Mouse (Mus musculus): ENCODE measurements around the gene Slc25a19. TPM values are rescaled to one million over a fixed set of nuclear protein-coding genes. Genes with fewer than 3 reads are reported as not detected.
A peak's percentile ranks its signal among the peaks of the same experiment; 100 is the strongest.

The Slc25a19 gene
- polyA plus RNA-seq, 1 experiment: 23.0 TPM

DNA sequence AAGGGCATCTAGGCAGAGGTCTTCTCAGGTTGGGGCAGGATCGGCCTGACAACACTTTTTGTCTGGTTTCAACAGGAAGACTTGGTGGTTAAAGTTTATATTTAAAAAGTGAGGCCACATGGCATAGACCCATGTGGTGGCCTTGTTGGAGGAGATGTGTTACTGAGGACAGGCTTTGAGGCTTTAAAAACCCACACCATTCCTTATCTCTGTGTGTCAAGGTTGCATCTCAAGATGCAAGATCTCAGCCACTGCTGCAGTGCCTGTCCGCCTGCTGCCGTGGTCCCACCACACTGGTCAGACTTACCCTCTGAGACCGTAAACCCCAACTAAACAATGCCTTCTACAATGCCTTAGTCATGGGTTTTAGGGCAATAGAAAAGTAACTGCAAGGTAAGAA lies 29.8 kb downstream of the Slc25a19 start:
- peak; percentile 8 for TF ChIP-seq GATA1 (IDR thresholded peaks at IDR 0.05; ENCODE audit: low read length)

- TF ChIP-seq GATA1 (IDR thresholded peaks at IDR 0.05; ENCODE audit: low read length): no peak
Measured at GRCm38 (mm10) chr11:115595209-115595608, 32.9 kb downstream of the Slc25a19 start.

DNA sequence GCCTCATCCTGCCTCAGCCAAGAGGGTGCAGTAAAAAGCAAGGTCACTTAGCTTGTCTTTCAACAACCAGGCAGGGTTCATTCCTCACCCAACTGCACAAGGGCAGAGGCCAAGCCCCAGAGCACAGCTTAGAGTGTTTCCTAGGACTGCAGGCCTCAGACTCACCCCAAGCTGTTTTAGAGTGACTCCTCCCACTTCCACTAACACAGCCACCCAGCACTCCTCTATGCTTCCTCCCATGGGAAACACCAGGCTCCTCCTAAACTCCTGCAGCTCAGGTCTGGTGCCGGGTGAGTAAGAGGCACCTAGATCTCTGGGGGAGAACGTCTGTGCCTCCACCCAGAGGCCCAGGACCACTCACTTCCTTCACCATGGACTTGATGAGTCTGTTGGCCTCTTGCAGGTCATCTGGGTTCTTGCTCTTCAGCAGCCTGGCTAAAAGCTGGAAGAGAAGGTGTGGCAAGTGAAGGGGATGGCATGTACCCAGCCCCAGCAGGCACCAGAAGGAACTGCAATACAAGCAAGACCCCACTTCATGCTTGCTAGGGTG lies 37.5 kb downstream of the Slc25a19 start:
- TF ChIP-seq GATA1 (IDR thresholded peaks at IDR 0.05; ENCODE audit: low read length): no peak

DNA sequence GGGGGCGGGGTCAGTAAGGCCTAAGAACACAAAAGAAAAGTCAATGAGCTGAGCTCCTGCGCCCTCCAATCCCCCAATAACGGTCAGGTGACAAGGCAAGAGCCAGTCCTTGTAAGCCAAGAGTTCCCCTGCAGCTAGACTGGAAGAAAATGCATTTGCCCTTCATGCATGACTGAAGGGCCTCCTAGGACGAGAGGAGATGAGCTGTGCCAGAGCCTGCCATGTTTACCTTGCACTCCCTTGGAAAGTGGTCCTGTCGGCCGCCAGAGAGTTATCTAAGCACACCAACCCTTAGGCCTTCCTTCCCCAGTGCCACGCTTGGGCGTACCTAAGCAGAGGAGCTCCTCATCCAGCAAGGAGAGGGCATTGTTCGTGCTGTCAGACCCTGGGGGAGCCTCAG lies 40.1 kb downstream of the Slc25a19 start:
- no peak for TF ChIP-seq GATA1 (IDR thresholded peaks at IDR 0.05; ENCODE audit: low read length)

DNA sequence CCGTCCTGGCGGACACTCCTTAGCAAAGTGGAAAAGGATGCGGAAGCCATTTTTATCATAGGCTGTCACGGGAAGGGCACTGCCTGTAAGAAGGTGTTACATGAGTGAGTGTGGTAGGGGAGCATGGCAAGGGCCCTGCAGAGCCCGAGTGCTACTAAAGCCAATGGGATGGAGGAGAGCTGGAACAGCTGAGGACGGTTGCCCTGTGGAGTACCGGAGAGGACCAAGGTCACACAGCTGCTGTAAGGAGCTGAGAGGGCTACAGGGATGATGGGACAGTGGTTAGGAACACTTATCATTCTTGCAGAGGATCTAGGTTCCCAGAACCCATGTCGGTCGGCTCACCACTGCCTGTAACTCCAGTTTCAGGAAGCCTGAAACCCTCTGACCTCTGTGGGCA lies 41.7 kb downstream of the Slc25a19 start:
- TF ChIP-seq GATA1 (IDR thresholded peaks at IDR 0.05; ENCODE audit: low read length): no peak

- no peak for TF ChIP-seq GATA1 (IDR thresholded peaks at IDR 0.05; ENCODE audit: low read length)
Measured at GRCm38 (mm10) chr11:115585573-115586100, 42.5 kb downstream of the Slc25a19 start.

DNA sequence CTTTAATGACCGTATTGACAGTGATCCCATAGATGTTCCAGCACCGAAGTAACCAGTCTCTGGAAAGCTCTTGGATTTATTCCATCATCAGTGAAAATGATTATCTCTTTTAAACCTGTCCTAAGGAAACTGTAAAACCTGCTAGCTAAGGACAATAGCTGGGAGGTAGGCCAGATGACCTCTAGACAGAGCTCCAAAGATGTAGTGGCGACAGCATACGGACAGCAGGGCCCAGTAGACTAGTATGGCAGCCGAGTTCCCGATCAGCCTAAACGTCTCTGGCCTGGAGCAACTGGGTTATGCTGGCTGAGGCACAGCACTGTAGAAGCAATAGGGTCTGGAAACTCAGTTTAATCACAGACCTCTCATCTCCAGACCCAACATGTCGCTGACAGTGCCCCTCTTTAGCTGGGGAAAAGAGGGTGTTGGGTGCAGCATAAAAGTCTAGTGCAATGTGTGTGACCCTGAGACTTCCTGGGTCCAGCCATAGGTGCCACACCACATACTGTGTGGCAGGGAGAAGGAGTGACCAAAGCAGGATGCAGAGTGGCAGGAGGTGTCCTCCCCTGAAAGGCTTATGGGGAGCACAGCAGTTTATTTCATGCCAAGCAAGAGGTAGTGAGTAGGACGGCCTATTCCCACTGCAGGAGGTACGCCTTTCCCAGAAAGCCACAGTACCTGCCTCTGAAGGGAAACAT lies 43.6 kb downstream of the Slc25a19 start:
- TF ChIP-seq GATA1 (IDR thresholded peaks at IDR 0.05; ENCODE audit: low read length): no peak

GRCm38 (mm10) chr11:115582913-115583606 lies 45.0 kb downstream of the Slc25a19 start:
- TF ChIP-seq GATA1 (IDR thresholded peaks at IDR 0.05; ENCODE audit: low read length): no peak

DNA sequence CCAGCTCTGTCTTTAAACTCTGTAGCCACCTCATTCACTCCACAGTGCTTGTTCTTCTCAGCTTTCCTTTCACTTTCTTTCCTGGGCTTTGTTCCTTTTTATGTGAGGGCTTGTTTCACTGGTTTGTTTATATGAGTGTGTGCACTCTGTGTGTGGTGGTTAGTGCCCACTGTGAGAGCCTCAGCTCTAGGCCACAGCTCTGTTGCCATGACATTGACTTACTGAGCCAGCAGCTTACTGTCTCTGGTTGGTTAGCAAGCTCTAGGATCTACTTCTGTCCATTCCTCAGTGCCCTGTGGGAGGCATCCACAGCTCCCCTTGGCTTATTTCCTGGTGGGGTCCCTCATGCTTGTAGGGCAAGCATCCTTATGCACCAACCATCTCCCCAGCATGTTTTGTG lies 49.0 kb downstream of the Slc25a19 start:
- TF ChIP-seq GATA1 (IDR thresholded peaks at IDR 0.05; ENCODE audit: low read length): no peak

GRCm38 (mm10) chr11:115564961-115565360 lies 63.1 kb downstream of the Slc25a19 start:
- no peak for TF ChIP-seq GATA1 (IDR thresholded peaks at IDR 0.05; ENCODE audit: low read length)

Other genes starting within 250 kb of the Slc25a19 start
- not detected in 2 replicates for gene Cdr2l, start 246.4 kb downstream of the Slc25a19 start, polyA plus RNA-seq (2012)
- 63.1 and 82.2 TPM in 2 replicates for gene Mrpl58, start 224.5 kb downstream of the Slc25a19 start, polyA plus RNA-seq (2012)
- 69.9 and 151 TPM in 2 replicates for gene Atp5h, start 208.3 kb downstream of the Slc25a19 start, polyA plus RNA-seq (2012)
- 21.0 and 30.9 TPM in 2 replicates for gene Kctd2, start 208.2 kb downstream of the Slc25a19 start, polyA plus RNA-seq (2012)
- gene Trim80, start 187.8 kb downstream of the Slc25a19 start, polyA plus RNA-seq (2012): not detected in 2 replicates
- not detected in 2 replicates for gene Slc16a5, start 165.8 kb downstream of the Slc25a19 start, polyA plus RNA-seq (2012)
- 22.5 and 23.0 TPM in 2 replicates for gene Armc7, start 152.6 kb downstream of the Slc25a19 start, polyA plus RNA-seq (2012)
- 142 and 157 TPM in 2 replicates for gene Nt5c, start 136.4 kb downstream of the Slc25a19 start, polyA plus RNA-seq (2012)
- 254 and 306 TPM in 2 replicates for gene Jpt1, start 113.9 kb downstream of the Slc25a19 start, polyA plus RNA-seq (2012)
- 337 and 347 TPM in 2 replicates for gene Sumo2, start 92.0 kb downstream of the Slc25a19 start, polyA plus RNA-seq (2012)
- gene Nup85, start 63.9 kb downstream of the Slc25a19 start, polyA plus RNA-seq (2012): 55.2 and 57.4 TPM in 2 replicates
- 66.9 and 85.8 TPM in 2 replicates for gene Mrps7, start 24.4 kb downstream of the Slc25a19 start, polyA plus RNA-seq (2012)
- 73.5 and 127 TPM in 2 replicates for gene Gga3, start 24.2 kb downstream of the Slc25a19 start, polyA plus RNA-seq (2012)
- gene Mif4gd, start 15.3 kb downstream of the Slc25a19 start, polyA plus RNA-seq (2012): 30.0 and 42.5 TPM in 2 replicates
- gene Grb2, start 80.3 kb upstream of the Slc25a19 start, polyA plus RNA-seq (2012): 158 and 209 TPM in 2 replicates
- gene Tmem94, start 137.1 kb upstream of the Slc25a19 start, polyA plus RNA-seq (2012): 54.3 and 62.3 TPM in 2 replicates
- 0.68 and 0.82 TPM in 2 replicates for gene Caskin2, start 185.3 kb upstream of the Slc25a19 start, polyA plus RNA-seq (2012)
- gene Tsen54, start 186.4 kb upstream of the Slc25a19 start, polyA plus RNA-seq (2012): 50.6 and 63.7 TPM in 2 replicates
- gene Llgl2, start 195.8 kb upstream of the Slc25a19 start, polyA plus RNA-seq (2012): 23.4 and 41.3 TPM in 2 replicates
- 0.41 and 0.46 TPM in 2 replicates for gene Myo15b, start 230.1 kb upstream of the Slc25a19 start, polyA plus RNA-seq (2012)

Data from G1E-ER4 (cell line).